Comparison of ENCODE assay signal across 11 mouse cellular contexts in genomic region chr8:127535192-127535845, GRCm38 (mm10).
DNase-seq lines count a peak whose midpoint lies in the region; ATAC-seq lines count a peak whose summit lies in the region.
"Had no signal": no experiment of that assay in that cellular context is flagged by ENCODE, and none has a peak within 500 bp of the region (broad histone marks: within the 10 kb centered on the region; RNA-seq: fewer than 3 reads in every experiment).

No protein-coding gene starts in this region.

- no peak overlapping the region for H3K9ac ChIP-seq in hindbrain, embryonic 15.5 days
- H3K9ac ChIP-seq: liver, embryonic 14.5 days had no signal

- no peak overlapping the region for H3K4me2 ChIP-seq in hindbrain, embryonic 15.5 days

- peaks cover 14% of the 10 kb centered on the region for H3K4me1 ChIP-seq in hindbrain, embryonic 15.5 days (replicated peaks)

- no peaks in the 10 kb centered on the region for H3K27me3 ChIP-seq in hindbrain, embryonic 15.5 days

- peak; percentile 21 to 70 for DNase-seq in left cerebral cortex, postnatal 25 days (ENCODE audit: low spot score in 2 of 2)
- DNase-seq in left cerebral cortex, postnatal 4 days, result no peak
- DNase-seq in right cerebral cortex, postnatal 25 days, result peak; percentile 23
- DNase-seq in right cerebral cortex, postnatal 14 days, result no peak
- DNase-seq in kidney, postnatal 4 days, result no peak
- no peak for DNase-seq in c-Kit-positive CD71-positive TER-119-positive erythroid progenitor cells, embryonic 14.5 days (ENCODE audit: low spot score)
- DNase-seq: cerebellum, adult 11-12 months; thymus, adult 18-20 months had no signal

- ATAC-seq in hindbrain, embryonic 15.5 days (ENCODE audit: low FRiP score, low read depth), result no peak

- intact Hi-C loops in left cerebral cortex, postnatal 25 days (cut with DNase I), result loop anchor here (1.0 kb wide), 1 partner anchor 43 kb away; no protein-coding TSS in a partner anchor
- intact Hi-C loops in left cerebral cortex, postnatal 4 days (cut with DNase I), result no loop called here

- peak overlapping the region; percentile 67 for H3K27ac ChIP-seq in hindbrain, embryonic 15.5 days (replicated peaks)
- H3K27ac ChIP-seq: liver, embryonic 14.5 days had no signal

- 52% methylated on average over 8 of the region's 8 CpGs for WGBS in hindbrain, embryonic 15.5 days

- no peaks in the 10 kb centered on the region for H3K36me3 ChIP-seq in hindbrain, embryonic 15.5 days

- no peak overlapping the region for H3K4me3 ChIP-seq in hindbrain, embryonic 15.5 days
- H3K4me3 ChIP-seq: megakaryocyte, embryonic 14.5 days had no signal

- no peaks in the 10 kb centered on the region for H3K9me3 ChIP-seq in hindbrain, embryonic 15.5 days
- H3K9me3 ChIP-seq: megakaryocyte, embryonic 14.5 days had no signal

Comparison
In these comparisons a context has a peak if more than half of its experiments do, and no peak if none do; other contexts are left out.
1. DNase-seq: peak in left cerebral cortex, postnatal 25 days (2 of 2) and right cerebral cortex, postnatal 25 days (single experiment); none in left cerebral cortex, postnatal 4 days (single experiment), right cerebral cortex, postnatal 14 days (single experiment), kidney, postnatal 4 days (0 of 2) and c-Kit-positive CD71-positive TER-119-positive erythroid progenitor cells, embryonic 14.5 days (single experiment).